Mouse (Mus musculus) kidney, adult 8-10 months (tissue): Measurements from ENCODE around the gene Ccdc69.

ENCODE experiments used
- DNase-seq, 2 experiments: peaks; one replicate each; pipeline ENCODE4 v3.0.0; 2022

Gene Ccdc69

DNA sequence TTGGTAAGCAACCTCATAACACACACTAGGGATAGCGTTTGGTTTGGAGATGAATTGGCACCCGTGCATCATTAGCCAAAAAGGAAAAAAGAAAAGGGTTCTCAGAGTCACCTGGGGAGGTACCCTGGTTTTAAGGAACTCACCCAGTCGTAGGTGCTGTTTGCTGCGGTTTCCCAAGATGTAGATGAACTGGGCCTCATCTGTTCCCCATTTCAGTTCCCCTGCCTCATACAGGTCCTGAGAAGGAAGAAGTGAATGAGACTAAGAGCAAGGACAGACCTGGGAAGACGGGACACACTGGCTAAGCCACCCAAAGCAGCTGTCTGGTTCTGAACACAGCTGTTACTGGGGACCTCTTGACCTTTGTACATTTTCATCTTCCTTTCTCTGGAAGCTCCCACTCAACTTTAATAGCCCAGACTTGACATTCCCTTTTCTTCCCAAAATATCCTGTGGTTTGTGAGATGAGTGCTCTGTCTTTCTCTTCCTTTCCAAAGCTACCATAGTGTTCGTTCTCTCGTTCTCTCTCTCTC, 72.9 kb downstream of the Ccdc69 start:
- DNase-seq: no peak
